Mouse (Mus musculus): ENCODE data around the gene Kcng3. TPM values are rescaled to one million over a fixed set of nuclear protein-coding genes. Genes with fewer than 3 reads are reported as not detected.

Kcng3 gene
- polyA plus RNA-seq, 1 experiment from 2014 or later, result not detected

DNA sequence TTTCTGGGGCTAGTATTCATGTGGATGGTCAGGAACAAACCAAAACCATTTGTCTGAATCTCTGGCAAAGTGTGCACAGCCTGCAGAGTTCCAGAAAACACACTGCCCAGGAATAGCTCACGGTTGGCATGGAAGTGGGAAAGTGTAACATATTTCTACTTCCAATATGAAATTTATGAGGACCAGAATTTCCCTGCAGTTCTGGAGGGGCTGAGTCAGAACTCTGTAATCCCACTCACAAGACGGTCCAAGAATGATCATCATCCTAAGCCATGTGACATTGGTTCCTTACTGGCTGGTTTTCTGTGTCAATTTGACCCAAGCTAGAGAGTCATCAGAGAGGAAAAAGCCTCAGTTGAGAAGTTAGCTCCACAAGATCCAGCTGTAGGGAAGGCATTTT lies 89.3 kb downstream of the Kcng3 start:
- WGBS, result 99% methylated on average over 2 of the region's 2 CpGs
- peaks cover 4% of the 10 kb centered on the region for H3K27me3 ChIP-seq (replicated peaks)

DNA sequence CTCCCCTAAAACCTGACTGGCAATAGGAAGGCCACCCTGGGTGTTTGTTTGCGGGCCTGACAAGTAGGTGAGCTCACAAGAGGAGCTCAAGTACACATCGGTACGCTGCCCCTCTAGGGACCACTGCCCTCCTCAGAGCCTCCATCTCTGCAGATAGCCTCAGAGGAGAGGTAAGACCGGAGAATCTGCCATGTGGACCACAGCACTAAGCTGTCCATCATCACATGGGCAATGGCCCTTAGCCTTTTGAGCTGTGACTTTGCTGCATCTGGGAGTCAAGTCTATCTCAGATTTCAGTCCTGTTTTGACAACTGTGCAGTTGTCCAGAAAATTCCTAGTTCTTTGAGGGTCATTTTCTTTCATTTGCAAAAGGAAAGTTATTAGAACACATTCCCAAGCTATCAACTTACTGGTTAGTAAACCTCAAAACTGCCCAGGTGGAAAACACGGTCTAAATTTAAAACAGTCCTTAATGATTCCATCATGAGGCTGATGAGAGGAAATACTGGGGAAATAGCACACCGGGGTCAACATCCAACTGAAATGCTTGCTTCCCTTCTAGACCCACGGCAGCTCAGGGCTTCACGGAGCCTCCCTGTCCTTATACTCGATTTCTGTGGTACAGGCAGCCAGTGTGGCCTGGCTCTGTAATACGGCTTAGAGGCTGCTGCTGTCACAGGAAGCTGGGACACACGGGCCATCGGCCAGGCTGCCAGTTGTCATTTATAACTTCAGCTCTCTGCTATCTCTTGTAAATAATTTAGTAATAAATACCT lies 92.2 kb downstream of the Kcng3 start:
- WGBS, result 75% methylated on average over 12 of the region's 12 CpGs
- peaks cover 5% of the 10 kb centered on the region; the same call in 1 of the 2 replicates for H3K4me1 ChIP-seq

More for the DNA sequence above, 89.3 kb downstream of the Kcng3 start:
- H3K9ac ChIP-seq, result no peak overlapping the region
- ATAC-seq (ENCODE audit: low FRiP score, low read depth), result no peak
- no peak overlapping the region for H3K4me3 ChIP-seq
- no peaks in the 10 kb centered on the region for H3K9me3 ChIP-seq
- no peak overlapping the region for H3K4me2 ChIP-seq (replicated peaks)
- peaks cover 20% of the 10 kb centered on the region for H3K4me1 ChIP-seq
- no peak overlapping the region for H3K27ac ChIP-seq
- no peaks in the 10 kb centered on the region for H3K36me3 ChIP-seq

DNA sequence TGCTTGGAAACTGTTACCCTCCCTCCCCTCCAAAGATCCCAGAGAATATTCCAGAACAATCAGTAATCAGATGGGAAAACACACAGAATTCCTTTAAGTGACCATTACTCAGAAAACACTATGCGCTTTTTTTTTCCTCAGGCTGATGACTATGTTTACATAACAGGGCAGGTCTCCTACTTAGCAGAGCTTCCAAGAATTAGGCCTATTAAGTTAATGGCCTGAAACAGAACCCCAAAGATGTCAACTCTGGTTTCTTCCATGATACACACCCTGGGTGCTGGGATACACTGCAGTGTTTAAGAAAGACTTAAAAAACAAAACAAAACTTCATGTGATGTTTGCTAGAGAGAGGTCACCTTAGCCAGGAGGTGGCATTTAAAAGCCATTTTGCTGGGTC lies 93.0 kb downstream of the Kcng3 start:
- H3K4me1 ChIP-seq, result peaks cover 5% of the 10 kb centered on the region; the same call in 1 of the 2 replicates
- no peak for ATAC-seq (ENCODE audit: low FRiP score, low read depth)
- WGBS, result 89% methylated on average over 1 of the region's 1 CpGs
- no peaks in the 10 kb centered on the region for H3K27me3 ChIP-seq (replicated peaks)
- no peak overlapping the region for H3K27ac ChIP-seq
- no peak overlapping the region for H3K4me3 ChIP-seq
- no peaks in the 10 kb centered on the region; the same call in 1 of the 2 replicates for H3K9me3 ChIP-seq
- no peak overlapping the region for H3K9ac ChIP-seq
- no peak overlapping the region for H3K4me2 ChIP-seq (replicated peaks)
- H3K36me3 ChIP-seq, result no peaks in the 10 kb centered on the region

More for the DNA sequence above, 92.2 kb downstream of the Kcng3 start:
- no peaks in the 10 kb centered on the region for H3K9me3 ChIP-seq
- ATAC-seq (ENCODE audit: low FRiP score, low read depth), result no peak
- H3K4me2 ChIP-seq (replicated peaks), result no peak overlapping the region
- H3K4me3 ChIP-seq, result no peak overlapping the region
- no peaks in the 10 kb centered on the region for H3K36me3 ChIP-seq
- H3K9ac ChIP-seq, result no peak overlapping the region
- no peak overlapping the region for H3K27ac ChIP-seq
- H3K27me3 ChIP-seq (replicated peaks), result no peaks in the 10 kb centered on the region

DNA sequence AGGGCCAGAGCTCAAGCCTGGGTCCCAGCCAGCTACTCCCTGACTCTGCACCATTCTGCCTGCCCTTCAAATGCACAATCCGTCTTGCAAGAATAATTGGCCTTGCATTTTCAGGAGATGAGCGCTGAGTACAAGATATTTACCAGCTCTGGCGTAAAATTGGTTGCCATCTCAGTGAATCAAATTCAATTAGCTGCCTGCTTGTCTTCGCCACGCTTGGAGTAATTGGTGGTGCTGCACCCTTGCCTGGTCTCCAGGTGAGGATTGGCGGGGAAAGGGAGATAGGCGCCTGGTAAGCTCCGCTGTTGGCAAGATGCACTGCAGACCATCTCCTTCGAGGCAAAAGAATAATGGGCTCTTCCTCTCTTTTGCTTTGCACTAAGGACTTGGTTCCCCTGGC lies 93.6 kb downstream of the Kcng3 start:
- WGBS, result 72% methylated on average over 9 of the region's 9 CpGs
- no peak overlapping the region for H3K27ac ChIP-seq

More for the DNA sequence above, 93.6 kb downstream of the Kcng3 start:
- Histone ChIP-seq H3K9ac (no peak overlapping the region), H3K27me3 (replicated peaks) (no peaks in the 10 kb centered on the region), H3K9me3 (no peaks in the 10 kb centered on the region; the same call in 1 of the 2 replicates), H3K36me3 (no peaks in the 10 kb centered on the region), H3K4me1 (peaks cover 5% of the 10 kb centered on the region; the same call in 1 of the 2 replicates), H3K4me3 (no peak overlapping the region), H3K4me2 (replicated peaks) (no peak overlapping the region)
- no peak for ATAC-seq (ENCODE audit: low FRiP score, low read depth)

Other genes with a start within 250 kb of the Kcng3 start
- 151 TPM in 2 replicates for gene Cox7a2l, start 114.6 kb downstream of the Kcng3 start, polyA plus RNA-seq (2016; fragmentation: Nextera tagmentation; extraction: Ambion mirVana)
- gene Mta3, start 74.3 kb upstream of the Kcng3 start, polyA plus RNA-seq (2016; fragmentation: Nextera tagmentation; extraction: Ambion mirVana), result 37.4 and 38.5 TPM in 2 replicates
- gene Haao, start 216.1 kb upstream of the Kcng3 start, polyA plus RNA-seq (2016; fragmentation: Nextera tagmentation; extraction: Ambion mirVana), result not detected in 2 replicates

Measured in neural tube, embryonic 12.5 days (tissue).